Mouse (Mus musculus) heart, embryonic 15.5 days (tissue): ENCODE measurements at regions not wholly inside any gene's neighbourhood (a gene's known extent, or its start where the extent isn't known, plus 50 kb on each side); places are given as distances from the start of the nearest gene placed in this dataset.

Experiments used
- ATAC-seq: fragments of 200-750 bp; cut with Nextera tagmentation; replicated peaks from 2 replicates; pipeline ENCODE4 v1.8.0; 2017; ENCODE audit warnings: low read depth, moderate TSS enrichment; ENCODE audit not compliant: insufficient number of reproducible peaks, insufficient read depth, low FRiP score
- H3K27ac ChIP-seq: fragments of 300-500 bp; sonication (generic); 2 replicates; pipeline ENCODE4 v1.5.1; 2015; ENCODE audit warnings: mild to moderate bottlenecking, inconsistent platforms
- H3K27me3 ChIP-seq: fragments of 300-500 bp; sonication (generic); 2 replicates; pipeline ENCODE4 v1.6.1; 2015; ENCODE audit warnings: inconsistent platforms
- H3K36me3 ChIP-seq: fragments of 300-500 bp; sonication (generic); 2 replicates; pipeline ENCODE4 v1.6.1; 2015; ENCODE audit warnings: mild to moderate bottlenecking, inconsistent platforms
- H3K4me1 ChIP-seq: fragments of 300-500 bp; sonication (generic); replicated peaks from 2 replicates; pipeline ENCODE4 v1.6.1; 2015; ENCODE audit warnings: inconsistent platforms
- H3K4me2 ChIP-seq: fragments of 300-500 bp; sonication (generic); 2 replicates; pipeline ENCODE4 v1.6.1; 2015; ENCODE audit warnings: inconsistent platforms, mild to moderate bottlenecking, moderate library complexity
- H3K4me3 ChIP-seq: fragments of 300-500 bp; sonication (generic); 2 replicates; pipeline ENCODE4 v1.5.1; 2015; ENCODE audit warnings: mild to moderate bottlenecking, inconsistent platforms
- H3K9ac ChIP-seq: fragments of 300-500 bp; sonication (generic); 2 replicates; pipeline ENCODE4 v1.6.1; 2015; ENCODE audit warnings: mild to moderate bottlenecking, inconsistent platforms
- H3K9me3 ChIP-seq: fragments of 300-500 bp; sonication (generic); replicated peaks from 2 replicates; pipeline ENCODE4 v1.6.1; 2016; ENCODE audit warnings: inconsistent platforms
- WGBS: fragments of 180-500 bp; shearing (Covaris S2); methylation state at CpG from one replicate; pipeline ENCODE4 v1.1.7; 2015; ENCODE audit warnings: mixed read lengths; 5-methylcytosine and 5-hydroxymethylcytosine counted together

- H3K4me3 ChIP-seq = no peak overlapping the region
- H3K4me2 ChIP-seq = no peak overlapping the region
- WGBS = 62% methylated on average over 3 of the region's 3 CpGs
- no peak overlapping the region for H3K9ac ChIP-seq
- H3K36me3 ChIP-seq = no peaks in the 10 kb centered on the region
- H3K27me3 ChIP-seq = no peaks in the 10 kb centered on the region
- H3K27ac ChIP-seq = no peak overlapping the region
- no peak for ATAC-seq
- H3K4me1 ChIP-seq = no peaks in the 10 kb centered on the region
- H3K9me3 ChIP-seq = no peaks in the 10 kb centered on the region
Observed at GRCm38 (mm10) chr1:122607309-122607708, 1039.5 kb upstream of the Ddx18 start.

- no peaks in the 10 kb centered on the region for H3K9me3 ChIP-seq
- H3K27me3 ChIP-seq = no peaks in the 10 kb centered on the region
- H3K4me3 ChIP-seq = no peak overlapping the region
- H3K36me3 ChIP-seq = no peaks in the 10 kb centered on the region
- ATAC-seq = no peak
- no peak overlapping the region for H3K9ac ChIP-seq
- WGBS = 53% methylated on average over 4 of the region's 4 CpGs
- no peak overlapping the region for H3K4me2 ChIP-seq
- no peaks in the 10 kb centered on the region for H3K4me1 ChIP-seq
- no peak overlapping the region for H3K27ac ChIP-seq
Observed at GRCm38 (mm10) chr1:122575954-122576353, 1008.2 kb upstream of the Ddx18 start.

DNA sequence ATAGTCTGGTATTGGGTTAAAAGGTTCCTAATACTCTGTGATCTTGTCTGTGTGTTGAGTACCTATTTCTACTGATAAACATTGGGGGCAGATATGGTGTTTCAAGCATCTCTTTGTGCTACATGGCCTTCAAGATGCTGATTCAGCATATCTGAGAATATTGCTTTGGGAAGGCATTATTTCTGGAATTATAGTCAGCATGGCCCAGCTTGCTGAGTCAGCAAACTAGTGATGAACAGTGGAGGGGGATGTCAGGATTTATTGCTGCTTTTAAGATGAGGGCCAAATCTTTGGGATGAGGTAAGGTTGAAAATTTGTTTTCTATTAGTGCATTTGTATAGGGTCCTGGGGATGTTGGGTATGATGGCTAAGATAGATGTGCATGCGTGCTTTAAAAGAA lies 983.8 kb upstream of the Ddx18 start:
- no peaks in the 10 kb centered on the region for H3K36me3 ChIP-seq
- H3K4me3 ChIP-seq = no peak overlapping the region
- H3K4me1 ChIP-seq = no peaks in the 10 kb centered on the region
- no peaks in the 10 kb centered on the region for H3K27me3 ChIP-seq
- no peaks in the 10 kb centered on the region for H3K9me3 ChIP-seq
- no peak overlapping the region for H3K4me2 ChIP-seq
- no peak overlapping the region for H3K27ac ChIP-seq
- 84% methylated on average over 1 of the region's 1 CpGs for WGBS
- no peak overlapping the region for H3K9ac ChIP-seq
- ATAC-seq = no peak

GRCm38 (mm10) chr1:122509580-122509979 lies 941.8 kb upstream of the Ddx18 start:
- Histone ChIP-seq H3K27ac (no peak overlapping the region), H3K4me2 (no peak overlapping the region), H3K4me1 (no peaks in the 10 kb centered on the region), H3K4me3 (no peak overlapping the region), H3K9ac (no peak overlapping the region), H3K36me3 (no peaks in the 10 kb centered on the region), H3K9me3 (no peaks in the 10 kb centered on the region), H3K27me3 (no peaks in the 10 kb centered on the region)
- WGBS = 62% methylated on average over 2 of the region's 2 CpGs
- ATAC-seq = no peak

DNA sequence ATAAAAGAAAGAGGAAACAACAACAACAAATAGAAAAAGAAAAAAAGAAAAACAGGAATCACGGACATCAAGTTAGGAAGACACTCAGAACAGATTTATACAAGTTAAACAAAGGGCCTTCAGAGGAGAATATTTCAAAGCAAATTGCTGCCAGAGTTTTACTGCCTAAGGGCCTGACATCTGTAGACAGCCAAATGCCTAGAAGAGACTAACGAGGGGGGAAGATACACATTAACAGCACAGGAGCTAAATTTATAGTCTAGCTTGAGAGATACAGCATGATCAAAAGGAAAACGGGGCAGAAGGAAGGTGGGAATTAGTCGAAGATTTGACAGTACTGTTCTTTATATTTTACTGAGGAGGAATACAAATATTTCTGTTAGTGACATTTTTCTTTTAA lies 933.9 kb upstream of the Ddx18 start:
- H3K9me3 ChIP-seq = no peaks in the 10 kb centered on the region
- 63% methylated on average over 4 of the region's 4 CpGs for WGBS
- H3K9ac ChIP-seq = no peak overlapping the region
- no peaks in the 10 kb centered on the region for H3K27me3 ChIP-seq
- no peaks in the 10 kb centered on the region for H3K36me3 ChIP-seq
- no peak overlapping the region for H3K4me2 ChIP-seq
- no peak for ATAC-seq
- H3K27ac ChIP-seq = no peak overlapping the region
- H3K4me3 ChIP-seq = no peak overlapping the region
- no peaks in the 10 kb centered on the region for H3K4me1 ChIP-seq

DNA sequence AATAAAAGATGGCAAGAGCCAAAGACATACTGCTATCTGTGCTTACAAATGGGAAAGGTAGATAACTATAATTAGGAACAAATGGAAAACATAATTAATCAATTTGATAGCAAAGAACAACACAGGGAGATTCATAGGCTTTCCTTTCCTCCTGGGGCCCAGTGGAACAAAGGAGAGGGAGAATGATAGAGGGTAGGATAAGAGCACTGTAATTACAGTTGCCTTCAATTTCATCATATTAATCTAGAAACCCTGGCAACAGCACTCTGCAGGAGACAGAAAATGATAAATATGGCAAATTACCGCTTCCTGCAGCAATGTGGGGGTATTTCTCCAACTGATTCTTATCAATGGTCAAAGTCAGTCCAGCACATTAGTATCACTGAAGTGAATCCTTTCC lies 910.2 kb upstream of the Ddx18 start:
- no peak for ATAC-seq
- H3K9ac ChIP-seq = no peak overlapping the region
- no peak overlapping the region for H3K4me2 ChIP-seq
- H3K27me3 ChIP-seq = no peaks in the 10 kb centered on the region
- no peak overlapping the region for H3K27ac ChIP-seq
- no peaks in the 10 kb centered on the region for H3K9me3 ChIP-seq
- H3K4me3 ChIP-seq = no peak overlapping the region
- H3K36me3 ChIP-seq = no peaks in the 10 kb centered on the region
- 74% methylated on average over 1 of the region's 1 CpGs for WGBS
- H3K4me1 ChIP-seq = no peaks in the 10 kb centered on the region

DNA sequence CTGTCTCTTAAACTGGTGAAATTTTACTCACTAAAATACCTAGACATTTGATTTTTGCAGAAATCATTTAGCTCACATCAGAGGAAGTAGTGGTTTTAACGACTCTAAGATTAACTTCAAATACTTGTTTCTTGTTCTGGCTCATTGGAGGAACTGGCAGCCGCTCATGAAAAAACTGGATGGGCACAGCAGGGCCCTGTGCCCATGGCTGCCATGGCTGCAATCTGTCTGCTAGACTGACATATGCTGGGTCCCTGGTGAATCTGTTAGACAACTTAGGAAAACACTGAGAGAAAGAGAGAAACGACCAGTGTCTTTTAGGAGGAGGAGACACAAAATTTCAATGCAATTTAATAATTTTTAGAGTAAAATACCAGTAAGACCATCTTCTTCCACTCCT lies 896.1 kb upstream of the Ddx18 start:
- no peak overlapping the region for H3K27ac ChIP-seq
- H3K36me3 ChIP-seq = no peaks in the 10 kb centered on the region
- no peak overlapping the region for H3K9ac ChIP-seq
- H3K4me3 ChIP-seq = no peak overlapping the region
- no peaks in the 10 kb centered on the region for H3K27me3 ChIP-seq
- no peaks in the 10 kb centered on the region for H3K9me3 ChIP-seq
- no peak overlapping the region for H3K4me2 ChIP-seq
- no peak for ATAC-seq
- 68% methylated on average over 3 of the region's 3 CpGs for WGBS
- no peaks in the 10 kb centered on the region for H3K4me1 ChIP-seq

- no peaks in the 10 kb centered on the region for H3K4me1 ChIP-seq
- no peaks in the 10 kb centered on the region for H3K36me3 ChIP-seq
- 59% methylated on average over 2 of the region's 2 CpGs for WGBS
- H3K27me3 ChIP-seq = no peaks in the 10 kb centered on the region
- H3K4me3 ChIP-seq = no peak overlapping the region
- no peak overlapping the region for H3K4me2 ChIP-seq
- H3K27ac ChIP-seq = no peak overlapping the region
- no peaks in the 10 kb centered on the region for H3K9me3 ChIP-seq
- ATAC-seq = no peak
- H3K9ac ChIP-seq = no peak overlapping the region
Observed at GRCm38 (mm10) chr1:122459056-122459455, 891.3 kb upstream of the Ddx18 start.

DNA sequence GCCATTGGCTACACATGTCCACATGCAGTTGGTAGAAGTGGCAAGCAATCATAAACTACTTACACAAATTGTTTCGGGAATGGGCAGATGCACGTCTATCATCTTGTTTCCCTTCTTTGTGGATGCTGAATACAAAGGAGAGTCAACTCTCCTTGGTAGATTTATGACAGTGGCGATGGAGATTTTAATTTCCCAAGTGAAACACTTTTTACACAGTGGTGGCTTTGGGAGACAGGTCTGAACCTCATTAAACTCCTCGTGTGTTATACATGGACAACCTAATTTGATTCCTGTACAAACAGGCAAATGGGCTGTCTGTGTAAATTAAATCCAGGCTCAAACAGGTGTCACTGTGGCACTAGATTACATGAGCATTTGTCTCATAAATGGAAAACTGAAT lies 887.1 kb upstream of the Ddx18 start:
- no peak overlapping the region for H3K9ac ChIP-seq
- no peak for ATAC-seq
- no peaks in the 10 kb centered on the region for H3K36me3 ChIP-seq
- H3K27me3 ChIP-seq = no peaks in the 10 kb centered on the region
- no peak overlapping the region for H3K4me2 ChIP-seq
- H3K4me3 ChIP-seq = no peak overlapping the region
- WGBS = 66% methylated on average over 4 of the region's 4 CpGs
- no peaks in the 10 kb centered on the region for H3K4me1 ChIP-seq
- no peak overlapping the region for H3K27ac ChIP-seq
- H3K9me3 ChIP-seq = no peaks in the 10 kb centered on the region

DNA sequence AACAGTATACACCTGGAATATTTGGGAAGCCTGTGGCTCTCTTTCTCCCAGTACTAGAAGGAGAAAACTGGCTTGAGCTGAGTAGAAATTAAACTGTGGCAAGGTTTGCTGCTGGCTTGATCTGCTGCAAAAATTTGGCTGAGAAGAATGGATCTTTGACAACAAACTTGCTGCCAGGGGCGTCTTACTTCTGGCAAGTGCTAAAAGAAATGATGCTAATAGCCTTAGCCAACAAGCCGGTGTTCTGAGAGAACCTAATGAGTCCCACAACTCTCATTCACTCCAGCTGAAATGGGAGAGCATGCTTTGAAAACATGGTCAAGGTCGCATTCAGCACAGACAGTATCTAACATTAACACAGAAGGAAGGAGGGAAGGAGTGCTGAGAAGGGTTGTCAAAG lies 885.8 kb upstream of the Ddx18 start:
- Histone ChIP-seq H3K9ac (no peak overlapping the region), H3K27me3 (no peaks in the 10 kb centered on the region), H3K9me3 (no peaks in the 10 kb centered on the region), H3K4me2 (no peak overlapping the region), H3K27ac (no peak overlapping the region), H3K4me1 (no peaks in the 10 kb centered on the region), H3K4me3 (no peak overlapping the region), H3K36me3 (no peaks in the 10 kb centered on the region)
- no peak for ATAC-seq
- WGBS = 57% methylated on average over 3 of the region's 3 CpGs

DNA sequence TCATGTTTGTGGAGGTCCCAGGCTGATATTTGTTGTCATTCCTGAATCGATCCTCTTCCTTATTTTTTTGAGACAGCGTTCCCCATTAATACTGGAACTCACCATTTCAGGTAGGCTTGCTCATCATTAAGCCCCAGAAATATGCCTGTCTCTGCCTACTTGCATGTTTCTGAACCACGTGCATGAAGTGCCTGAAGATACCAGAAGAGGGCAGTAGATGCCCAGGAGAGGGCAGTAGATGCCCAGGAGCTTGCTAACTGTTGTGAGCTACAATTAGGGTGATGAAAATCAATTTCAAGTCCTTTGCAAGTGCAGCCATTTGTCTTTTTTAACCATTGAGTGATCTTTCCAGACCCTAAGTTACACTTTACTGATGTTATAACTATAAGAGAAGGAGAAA lies 871.6 kb upstream of the Ddx18 start:
- no peak overlapping the region for H3K4me3 ChIP-seq
- WGBS = 59% methylated on average over 3 of the region's 3 CpGs
- no peak for ATAC-seq
- no peaks in the 10 kb centered on the region for H3K9me3 ChIP-seq
- H3K27ac ChIP-seq = no peak overlapping the region
- H3K27me3 ChIP-seq = no peaks in the 10 kb centered on the region
- no peaks in the 10 kb centered on the region for H3K36me3 ChIP-seq
- no peak overlapping the region for H3K4me2 ChIP-seq
- H3K4me1 ChIP-seq = no peaks in the 10 kb centered on the region
- no peak overlapping the region for H3K9ac ChIP-seq

- Histone ChIP-seq H3K9me3 (no peaks in the 10 kb centered on the region), H3K27me3 (no peaks in the 10 kb centered on the region), H3K4me2 (no peak overlapping the region), H3K4me3 (no peak overlapping the region), H3K9ac (no peak overlapping the region), H3K36me3 (no peaks in the 10 kb centered on the region), H3K27ac (no peak overlapping the region), H3K4me1 (no peaks in the 10 kb centered on the region)
- ATAC-seq = no peak
- 60% methylated on average over 2 of the region's 2 CpGs for WGBS
Observed at GRCm38 (mm10) chr1:122423503-122423902, 855.7 kb upstream of the Ddx18 start.

DNA sequence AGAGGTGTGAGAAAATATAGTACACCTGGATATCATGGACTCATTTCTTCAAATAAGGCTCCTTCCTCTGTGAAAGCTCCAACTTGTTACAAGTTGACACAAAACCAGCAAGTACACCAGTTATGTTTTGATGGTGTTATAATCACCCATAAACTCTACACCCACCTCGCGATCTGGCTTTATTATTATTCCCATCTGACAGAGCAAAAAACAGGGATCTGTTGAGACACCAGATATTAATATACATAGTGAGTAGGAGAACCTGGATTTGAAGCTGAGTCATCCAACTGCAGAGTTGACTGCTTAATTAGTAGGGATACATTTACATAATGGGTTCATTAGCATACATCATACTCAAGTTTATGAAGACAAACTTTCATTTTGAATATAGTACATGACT lies 828.6 kb upstream of the Ddx18 start:
- H3K4me2 ChIP-seq = no peak overlapping the region
- H3K4me1 ChIP-seq = no peaks in the 10 kb centered on the region
- no peaks in the 10 kb centered on the region for H3K27me3 ChIP-seq
- H3K36me3 ChIP-seq = no peaks in the 10 kb centered on the region
- no peaks in the 10 kb centered on the region for H3K9me3 ChIP-seq
- no peak overlapping the region for H3K27ac ChIP-seq
- no peak for ATAC-seq
- no peak overlapping the region for H3K4me3 ChIP-seq
- WGBS = 88% methylated on average over 2 of the region's 2 CpGs
- H3K9ac ChIP-seq = no peak overlapping the region
